Mouse (Mus musculus): Measurements from ENCODE around the gene Atp11c. TPM values are rescaled to one million over a fixed set of nuclear protein-coding genes. Genes with fewer than 3 reads are reported as not detected.

Atp11c gene
- polyA plus RNA-seq, 1 experiment from 2014 or later: 14.1 TPM

DNA sequence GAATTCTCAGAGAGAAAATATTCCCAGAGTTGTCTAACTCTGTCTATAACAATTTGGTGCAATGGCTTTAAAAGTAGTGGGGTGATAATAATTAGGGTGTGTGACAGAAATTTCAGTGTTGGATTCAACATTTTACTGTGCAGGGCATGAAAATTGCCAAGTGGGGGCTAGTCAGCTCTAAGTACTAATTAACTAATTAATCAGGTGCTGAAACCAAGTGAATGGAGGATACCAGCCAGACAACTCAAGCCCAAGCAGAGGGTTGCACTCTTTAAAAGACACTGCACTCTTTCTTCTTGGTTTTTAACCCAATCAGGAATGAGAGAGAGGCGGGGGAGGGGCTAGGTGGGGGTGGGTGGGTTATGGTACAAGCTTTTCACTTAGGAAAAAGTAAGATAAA, 47.1 kb downstream of the Atp11c start:
- ATAC-seq (ENCODE audit: insufficient number of reproducible peaks, low FRiP score, low TSS enrichment, low read depth): no peak

DNA sequence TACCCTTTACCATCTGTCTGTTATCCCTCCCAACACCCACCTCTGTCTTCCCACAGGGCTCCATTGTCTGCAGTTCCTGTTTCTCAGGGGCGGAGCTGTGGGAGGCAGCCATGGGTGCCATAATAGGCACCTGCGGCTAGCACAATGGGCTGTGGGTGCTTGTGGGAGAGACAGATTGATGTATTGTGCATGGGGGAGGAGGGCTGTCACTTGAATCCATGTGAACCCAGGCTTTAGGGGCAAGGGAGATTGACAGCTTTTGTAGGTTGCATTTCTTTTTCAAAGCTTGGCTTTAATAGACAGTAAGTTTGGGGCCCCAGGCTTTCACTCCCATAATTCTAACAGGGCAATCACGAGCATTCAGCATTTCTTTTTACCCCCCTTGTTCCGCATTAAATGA, 48.4 kb downstream of the Atp11c start:
- H3K4me1 ChIP-seq (ENCODE audit: control insufficient read depth, insufficient read depth, low read length): no peaks in the 10 kb centered on the region
- no peaks in the 10 kb centered on the region for H3K36me3 ChIP-seq (ENCODE audit: control insufficient read depth, insufficient read depth, low read length)
- no peak for DNase-seq (ENCODE audit: low spot score)
- no peak overlapping the region for H3K4me2 ChIP-seq (ENCODE audit: low read depth, severe bottlenecking)
- WGBS: 48% methylated on average over 4 of the region's 4 CpGs
- H3K27ac ChIP-seq (replicated peaks; ENCODE audit: low read depth, low read length): no peak overlapping the region
- H3K27me3 ChIP-seq (ENCODE audit: control insufficient read depth, insufficient read depth, low read length): no peaks in the 10 kb centered on the region
- H3K4me3 ChIP-seq (ENCODE audit: low read depth, low read length): no peak overlapping the region
- ATAC-seq (ENCODE audit: insufficient number of reproducible peaks, low FRiP score, low TSS enrichment, low read depth): no peak
- H3K9ac ChIP-seq (ENCODE audit: low read length): no peak overlapping the region
- no peaks in the 10 kb centered on the region for H3K9me3 ChIP-seq (ENCODE audit: control insufficient read depth, low read length)

More for the DNA sequence above, 47.1 kb downstream of the Atp11c start:
- Histone ChIP-seq H3K4me1 (ENCODE audit: control insufficient read depth, insufficient read depth, low read length) (no peaks in the 10 kb centered on the region), H3K27ac (replicated peaks; ENCODE audit: low read depth, low read length) (no peak overlapping the region), H3K4me3 (ENCODE audit: low read depth, low read length) (no peak overlapping the region), H3K9ac (ENCODE audit: low read length) (no peak overlapping the region), H3K4me2 (ENCODE audit: low read depth, severe bottlenecking) (no peak overlapping the region), H3K36me3 (ENCODE audit: control insufficient read depth, insufficient read depth, low read length) (no peaks in the 10 kb centered on the region), H3K27me3 (ENCODE audit: control insufficient read depth, insufficient read depth, low read length) (no peaks in the 10 kb centered on the region), H3K9me3 (ENCODE audit: control insufficient read depth, low read length) (no peaks in the 10 kb centered on the region)
- no peak for DNase-seq (ENCODE audit: low spot score)
- WGBS: 50% methylated on average over 1 of the region's 1 CpGs

DNA sequence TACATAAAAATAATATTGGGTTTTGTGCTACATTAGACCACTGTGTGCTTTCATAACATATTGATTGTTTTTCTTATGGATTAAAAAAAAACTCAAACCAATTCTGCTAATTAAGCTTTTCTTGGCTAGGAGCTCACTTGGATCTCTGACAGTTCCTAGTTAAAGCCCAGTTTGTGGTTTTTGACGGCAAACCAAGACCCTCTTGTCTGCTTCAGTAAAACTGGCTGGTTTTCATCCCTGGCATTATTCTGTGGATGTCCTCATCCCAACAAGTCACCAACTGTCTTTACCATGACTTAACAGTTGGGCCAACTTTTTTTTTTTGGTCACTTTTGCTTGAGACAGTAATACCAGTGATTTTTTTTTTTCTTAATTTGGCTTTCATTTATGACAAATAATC, 49.6 kb downstream of the Atp11c start:
- no peaks in the 10 kb centered on the region for H3K4me1 ChIP-seq (ENCODE audit: control insufficient read depth, insufficient read depth, low read length)
- H3K36me3 ChIP-seq (ENCODE audit: control insufficient read depth, insufficient read depth, low read length): no peaks in the 10 kb centered on the region
- DNase-seq (ENCODE audit: low spot score) (no peak), ATAC-seq (ENCODE audit: insufficient number of reproducible peaks, low FRiP score, low TSS enrichment, low read depth) (no peak)
- H3K4me3 ChIP-seq (ENCODE audit: low read depth, low read length): no peak overlapping the region
- no peak overlapping the region for H3K27ac ChIP-seq (replicated peaks; ENCODE audit: low read depth, low read length)
- no peak overlapping the region for H3K9ac ChIP-seq (ENCODE audit: low read length)
- WGBS: 76% methylated on average over 1 of the region's 1 CpGs
- no peak overlapping the region for H3K4me2 ChIP-seq (ENCODE audit: low read depth, severe bottlenecking)
- H3K9me3 ChIP-seq (ENCODE audit: control insufficient read depth, low read length): no peaks in the 10 kb centered on the region
- H3K27me3 ChIP-seq (ENCODE audit: control insufficient read depth, insufficient read depth, low read length): no peaks in the 10 kb centered on the region

DNA sequence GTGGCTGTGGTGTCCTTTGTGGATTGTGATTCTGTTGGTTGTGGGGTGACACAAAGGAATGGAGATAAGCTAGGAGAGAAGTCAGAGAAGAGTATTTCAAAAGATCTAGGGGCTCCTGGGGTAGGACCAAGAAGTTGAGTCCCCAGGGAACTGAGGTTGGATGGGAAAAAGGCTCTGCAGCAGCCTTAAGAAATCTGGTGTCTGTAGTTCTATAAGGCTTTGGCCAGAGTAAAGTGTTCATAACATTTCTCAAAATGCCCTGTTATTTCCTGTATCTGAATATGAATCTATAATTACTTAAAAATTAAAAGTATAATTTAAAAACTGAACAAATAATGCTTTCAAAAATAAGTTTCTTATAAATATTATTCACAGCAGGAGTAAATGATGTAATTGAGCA, 53.3 kb downstream of the Atp11c start, which contains the start of gene Gm7073:
Gene Gm7073 (minus strand): TSS at position 101 of the 400 bp plus-strand sequence.
- no peak within 1 kb of the TSS for H3K27ac ChIP-seq (replicated peaks; ENCODE audit: low read depth, low read length)
- no peak within 1 kb of the TSS for H3K4me2 ChIP-seq (ENCODE audit: low read depth, severe bottlenecking)
- no peaks in the 10 kb centered on the region for H3K36me3 ChIP-seq (ENCODE audit: control insufficient read depth, insufficient read depth, low read length)
- no peaks in the 10 kb centered on the region for H3K27me3 ChIP-seq (ENCODE audit: control insufficient read depth, insufficient read depth, low read length)
- no peaks in the 10 kb centered on the region for H3K4me1 ChIP-seq (ENCODE audit: control insufficient read depth, insufficient read depth, low read length)
- DNase-seq (ENCODE audit: low spot score): no peak
- H3K4me3 ChIP-seq (ENCODE audit: low read depth, low read length): no peak within 1 kb of the TSS
- ATAC-seq (ENCODE audit: insufficient number of reproducible peaks, low FRiP score, low TSS enrichment, low read depth): no peak
- H3K9ac ChIP-seq (ENCODE audit: low read length): no peak within 1 kb of the TSS
- no peaks in the 10 kb centered on the region for H3K9me3 ChIP-seq (ENCODE audit: control insufficient read depth, low read length)

DNA sequence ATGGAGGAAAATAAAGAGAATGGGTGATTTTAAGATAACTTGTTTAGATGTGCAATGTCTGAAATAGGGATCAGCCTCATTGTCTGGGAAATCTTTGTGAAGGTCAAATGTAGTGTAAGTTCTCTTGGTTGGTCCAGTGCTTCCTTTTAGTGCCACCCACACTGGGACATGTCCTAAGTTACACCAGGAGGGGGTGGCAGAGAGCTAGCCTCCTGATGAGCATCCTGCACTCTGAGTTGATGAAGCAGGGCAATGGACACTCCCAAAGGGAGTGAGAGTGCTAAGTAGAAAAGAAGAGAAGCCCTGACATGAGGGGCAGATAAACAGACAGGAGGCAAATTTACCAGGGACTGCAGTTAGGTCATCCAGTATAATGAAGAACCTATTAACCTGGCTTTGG, 88.5 kb downstream of the Atp11c start:
- ATAC-seq (ENCODE audit: insufficient number of reproducible peaks, low FRiP score, low TSS enrichment, low read depth) (no peak), DNase-seq (ENCODE audit: low spot score) (peak; percentile 33)
- H3K36me3 ChIP-seq (ENCODE audit: control insufficient read depth, insufficient read depth, low read length): no peaks in the 10 kb centered on the region
- H3K27ac ChIP-seq (replicated peaks; ENCODE audit: low read depth, low read length): no peak overlapping the region
- H3K4me2 ChIP-seq (ENCODE audit: low read depth, severe bottlenecking): no peak overlapping the region
- H3K9ac ChIP-seq (ENCODE audit: low read length): no peak overlapping the region
- no peaks in the 10 kb centered on the region for H3K27me3 ChIP-seq (ENCODE audit: control insufficient read depth, insufficient read depth, low read length)
- no peaks in the 10 kb centered on the region for H3K4me1 ChIP-seq (ENCODE audit: control insufficient read depth, insufficient read depth, low read length)
- no peak overlapping the region for H3K4me3 ChIP-seq (ENCODE audit: low read depth, low read length)
- H3K9me3 ChIP-seq (ENCODE audit: control insufficient read depth, low read length): no peaks in the 10 kb centered on the region

DNA sequence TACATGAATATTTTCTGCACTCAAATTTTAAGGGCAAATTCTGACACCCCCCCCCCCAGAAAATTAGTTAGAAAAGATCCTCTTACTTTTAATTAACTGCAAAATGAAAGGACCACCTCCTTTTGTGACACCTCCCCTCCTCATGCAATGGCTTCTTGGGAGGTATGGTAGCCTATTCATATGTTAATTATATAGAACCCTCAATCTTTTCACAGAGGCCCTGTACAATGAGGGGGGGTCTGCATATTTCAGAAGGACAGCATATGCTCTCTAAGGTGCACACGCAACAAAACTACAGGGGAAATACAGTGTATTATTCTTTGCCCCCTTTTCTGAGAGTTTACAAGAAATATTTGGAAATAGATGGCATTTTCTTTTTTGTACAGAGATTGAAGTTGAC, 94.7 kb downstream of the Atp11c start:
- Histone ChIP-seq H3K36me3 (ENCODE audit: control insufficient read depth, insufficient read depth, low read length) (no peaks in the 10 kb centered on the region), H3K4me3 (ENCODE audit: low read depth, low read length) (no peak overlapping the region), H3K9me3 (ENCODE audit: control insufficient read depth, low read length) (no peaks in the 10 kb centered on the region), H3K9ac (ENCODE audit: low read length) (no peak overlapping the region), H3K4me2 (ENCODE audit: low read depth, severe bottlenecking) (no peak overlapping the region), H3K27me3 (ENCODE audit: control insufficient read depth, insufficient read depth, low read length) (no peaks in the 10 kb centered on the region), H3K27ac (replicated peaks; ENCODE audit: low read depth, low read length) (no peak overlapping the region), H3K4me1 (ENCODE audit: control insufficient read depth, insufficient read depth, low read length) (no peaks in the 10 kb centered on the region)
- WGBS: 77% methylated on average over 1 of the region's 1 CpGs
- DNase-seq (ENCODE audit: low spot score) (no peak), ATAC-seq (ENCODE audit: insufficient number of reproducible peaks, low FRiP score, low TSS enrichment, low read depth) (no peak)

DNA sequence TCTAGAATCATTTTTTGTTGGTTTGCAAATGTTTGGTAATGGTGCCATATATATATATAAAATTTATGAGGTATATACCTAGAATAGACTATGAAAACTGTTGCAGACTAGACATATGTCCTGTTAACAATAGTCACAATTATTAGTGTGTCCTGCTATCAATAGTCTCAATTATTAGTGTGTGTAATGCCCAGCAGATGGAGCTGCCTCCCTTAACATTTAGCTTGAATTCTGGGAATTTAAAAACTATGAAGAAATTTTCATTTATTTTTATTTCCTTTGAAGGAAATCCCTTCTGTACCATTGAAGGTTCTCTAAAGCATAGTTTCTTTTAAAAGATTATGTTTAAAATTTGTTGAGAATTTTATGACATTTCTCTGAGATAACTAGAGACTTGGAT, 97.2 kb downstream of the Atp11c start:
- Histone ChIP-seq H3K4me3 (ENCODE audit: low read depth, low read length) (no peak overlapping the region), H3K4me1 (ENCODE audit: control insufficient read depth, insufficient read depth, low read length) (no peaks in the 10 kb centered on the region), H3K36me3 (ENCODE audit: control insufficient read depth, insufficient read depth, low read length) (no peaks in the 10 kb centered on the region), H3K27ac (replicated peaks; ENCODE audit: low read depth, low read length) (no peak overlapping the region), H3K9ac (ENCODE audit: low read length) (no peak overlapping the region), H3K9me3 (ENCODE audit: control insufficient read depth, low read length) (no peaks in the 10 kb centered on the region), H3K27me3 (ENCODE audit: control insufficient read depth, insufficient read depth, low read length) (no peaks in the 10 kb centered on the region), H3K4me2 (ENCODE audit: low read depth, severe bottlenecking) (no peak overlapping the region)
- ATAC-seq (ENCODE audit: insufficient number of reproducible peaks, low FRiP score, low TSS enrichment, low read depth) (no peak), DNase-seq (ENCODE audit: low spot score) (no peak)

DNA sequence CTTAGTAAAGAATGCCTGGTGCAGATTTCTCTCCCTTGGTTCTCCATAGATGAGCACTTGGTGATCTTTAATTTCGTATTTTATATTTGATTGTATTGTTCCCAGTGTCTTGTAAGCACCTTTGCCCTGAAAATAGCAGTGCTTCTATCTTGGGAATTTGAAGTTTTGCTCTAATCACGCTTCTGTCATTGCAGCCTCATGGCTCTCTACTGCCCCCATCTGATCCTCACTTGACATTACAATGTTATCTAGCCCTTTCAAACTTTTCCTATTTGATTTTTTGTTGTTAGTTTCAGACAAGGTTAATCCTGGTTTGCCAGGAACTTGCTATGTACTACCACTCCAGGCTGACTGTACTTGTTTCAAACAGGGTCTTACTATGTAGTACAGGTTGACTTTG, 128.7 kb downstream of the Atp11c start:
- Histone ChIP-seq H3K9ac (ENCODE audit: low read length) (no peak overlapping the region), H3K27me3 (ENCODE audit: control insufficient read depth, insufficient read depth, low read length) (no peaks in the 10 kb centered on the region), H3K4me3 (ENCODE audit: low read depth, low read length) (no peak overlapping the region), H3K9me3 (ENCODE audit: control insufficient read depth, low read length) (no peaks in the 10 kb centered on the region), H3K4me2 (ENCODE audit: low read depth, severe bottlenecking) (no peak overlapping the region), H3K36me3 (ENCODE audit: control insufficient read depth, insufficient read depth, low read length) (no peaks in the 10 kb centered on the region), H3K4me1 (ENCODE audit: control insufficient read depth, insufficient read depth, low read length) (no peaks in the 10 kb centered on the region), H3K27ac (replicated peaks; ENCODE audit: low read depth, low read length) (no peak overlapping the region)
- no peak for ATAC-seq (ENCODE audit: insufficient number of reproducible peaks, low FRiP score, low TSS enrichment, low read depth)
- WGBS: 13% methylated on average over 2 of the region's 2 CpGs
- DNase-seq (ENCODE audit: low spot score): no peak

DNA sequence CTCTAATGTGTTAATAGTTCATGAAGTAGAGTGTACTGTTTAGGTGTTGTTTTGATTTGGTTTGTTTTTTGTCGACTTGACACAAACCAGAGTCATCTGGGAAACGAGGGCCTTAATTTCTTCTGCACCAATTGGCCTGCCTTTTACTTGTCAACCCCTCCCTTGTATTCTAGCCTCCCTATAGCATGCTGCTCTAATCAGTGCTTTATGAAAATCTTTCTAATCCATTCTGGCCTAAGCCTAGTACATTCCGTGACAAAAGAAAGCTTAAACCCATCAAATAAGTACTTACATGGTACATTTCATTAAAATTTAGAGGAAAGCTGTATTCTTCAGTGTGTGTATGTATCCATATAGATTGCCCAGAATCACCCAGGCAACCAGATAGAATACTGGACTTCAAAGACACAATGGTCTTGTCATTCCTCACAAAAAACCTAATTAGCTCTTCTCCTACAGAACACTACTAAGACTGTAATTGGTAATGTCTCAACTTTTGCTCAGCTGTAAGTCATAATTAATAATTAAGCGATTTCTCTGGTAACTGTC, 177.9 kb downstream of the Atp11c start:
- H3K27ac ChIP-seq (replicated peaks; ENCODE audit: low read depth, low read length): no peak overlapping the region
- DNase-seq (ENCODE audit: low spot score) (no peak), ATAC-seq (ENCODE audit: insufficient number of reproducible peaks, low FRiP score, low TSS enrichment, low read depth) (no peak)
- no peaks in the 10 kb centered on the region for H3K36me3 ChIP-seq (ENCODE audit: control insufficient read depth, insufficient read depth, low read length)
- no peak overlapping the region for H3K4me2 ChIP-seq (ENCODE audit: low read depth, severe bottlenecking)
- H3K27me3 ChIP-seq (ENCODE audit: control insufficient read depth, insufficient read depth, low read length): no peaks in the 10 kb centered on the region
- no peak overlapping the region for H3K9ac ChIP-seq (ENCODE audit: low read length)
- H3K4me1 ChIP-seq (ENCODE audit: control insufficient read depth, insufficient read depth, low read length): no peaks in the 10 kb centered on the region
- 62% methylated on average over 4 of the region's 4 CpGs for WGBS
- no peaks in the 10 kb centered on the region for H3K9me3 ChIP-seq (ENCODE audit: control insufficient read depth, low read length)
- H3K4me3 ChIP-seq (ENCODE audit: low read depth, low read length): no peak overlapping the region

All from limb, embryonic 11.5 days (tissue).